Mouse (Mus musculus) kidney, postnatal 14 days (tissue): ENCODE results near the gene Sh3pxd2a.
A peak's percentile ranks its signal among the peaks of the same experiment; 100 is the strongest.

Experiments
- DNase-seq: peaks from one replicate; pipeline ENCODE4 v3.0.0; 2022; ENCODE audit warnings: mixed read lengths

Sh3pxd2a gene

DNA sequence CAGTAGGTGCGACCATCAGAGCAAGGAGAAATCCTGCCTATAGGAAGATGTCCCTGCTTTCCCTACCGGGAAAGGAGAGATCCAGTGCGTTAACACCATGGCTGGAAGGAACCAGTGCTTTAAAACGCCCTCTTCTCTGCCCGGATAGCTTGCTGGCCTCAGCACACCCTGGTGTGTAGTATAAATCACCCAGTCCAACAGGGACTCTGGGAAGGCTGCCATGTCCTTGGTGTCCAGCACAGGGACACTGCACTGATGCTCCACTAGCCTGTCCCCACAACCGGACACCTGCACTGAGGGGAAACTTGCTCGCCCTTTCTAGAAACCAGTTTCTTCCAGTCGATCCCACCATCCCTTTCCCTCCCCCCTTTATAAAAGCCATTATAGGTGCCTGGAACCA lies 28.0 kb downstream of the Sh3pxd2a start:
- DNase-seq, result no peak

DNA sequence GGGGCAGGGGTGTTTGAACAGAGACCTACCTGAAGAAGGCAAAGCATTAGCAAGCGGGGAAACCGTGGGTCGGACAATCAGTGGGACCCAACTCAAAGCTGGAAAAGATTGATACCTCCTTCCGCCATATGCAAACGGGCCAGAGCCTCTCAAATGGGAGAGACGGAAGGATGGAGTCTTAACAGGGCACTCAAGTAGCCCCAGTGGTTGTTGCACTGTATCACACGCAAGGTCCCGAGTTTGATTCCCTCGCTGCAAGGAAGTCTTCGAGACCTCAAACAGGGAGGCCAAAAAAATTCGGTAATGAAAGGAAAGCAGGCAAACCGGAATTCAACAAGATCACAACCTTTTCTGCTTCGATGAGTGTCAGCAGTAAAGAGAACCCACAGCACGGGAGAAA lies 29.5 kb downstream of the Sh3pxd2a start:
- DNase-seq, result no peak

DNA sequence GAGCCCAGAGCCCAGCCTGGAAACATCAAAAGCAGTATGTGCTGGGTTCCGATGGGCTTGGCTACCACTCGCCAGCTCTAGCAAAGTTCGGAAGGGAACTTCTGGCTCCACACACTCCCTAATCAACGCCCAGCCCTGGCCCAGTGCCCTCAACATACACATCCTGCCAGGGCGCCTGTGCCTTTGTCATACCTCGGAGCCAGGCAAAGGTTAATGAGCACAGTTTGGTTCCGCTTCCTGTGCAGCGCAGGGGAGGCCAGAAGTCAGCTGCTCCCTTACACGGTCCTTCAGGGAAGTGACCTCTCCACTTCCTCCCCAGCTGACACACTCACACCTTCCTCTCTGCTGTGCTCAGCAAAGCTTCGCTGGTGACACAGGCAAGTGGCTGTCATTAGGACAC lies 31.9 kb downstream of the Sh3pxd2a start:
- DNase-seq, result peak; percentile 75

DNA sequence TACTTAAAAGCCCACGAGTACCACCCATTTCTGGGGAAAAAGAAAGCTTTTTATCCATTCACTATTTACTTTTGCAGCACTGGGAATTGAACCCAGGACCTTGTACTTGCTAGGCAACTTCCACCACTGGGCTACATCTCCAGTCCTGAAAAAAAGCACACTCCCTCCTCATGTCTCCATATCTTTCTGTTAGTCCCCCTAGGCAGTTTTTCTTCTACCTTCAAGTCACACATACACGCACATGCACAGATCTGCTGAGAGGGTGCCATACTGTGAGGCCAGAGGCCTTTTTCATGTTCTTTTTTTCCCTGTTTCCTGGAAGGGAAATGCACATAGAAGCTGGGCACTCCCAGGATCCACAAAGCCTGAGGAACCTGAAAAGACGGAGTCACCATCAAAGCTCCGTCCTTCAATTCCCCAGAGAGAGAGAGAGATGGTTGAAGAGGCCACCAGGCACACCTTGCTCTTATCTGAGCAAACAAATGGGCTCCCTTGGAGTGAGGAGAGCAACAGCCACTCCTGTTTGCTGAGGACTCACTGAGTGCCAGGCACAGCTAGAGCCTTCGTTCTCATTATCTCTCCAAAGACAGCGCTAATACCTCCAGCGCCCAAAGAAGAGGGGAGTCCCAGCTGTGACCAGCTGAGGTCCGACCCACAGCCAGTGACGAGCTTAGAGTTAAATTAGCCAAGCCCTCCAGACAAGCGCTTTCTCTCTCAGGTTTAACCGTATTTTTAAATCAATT lies 32.8 kb downstream of the Sh3pxd2a start:
- DNase-seq, result no peak

DNA sequence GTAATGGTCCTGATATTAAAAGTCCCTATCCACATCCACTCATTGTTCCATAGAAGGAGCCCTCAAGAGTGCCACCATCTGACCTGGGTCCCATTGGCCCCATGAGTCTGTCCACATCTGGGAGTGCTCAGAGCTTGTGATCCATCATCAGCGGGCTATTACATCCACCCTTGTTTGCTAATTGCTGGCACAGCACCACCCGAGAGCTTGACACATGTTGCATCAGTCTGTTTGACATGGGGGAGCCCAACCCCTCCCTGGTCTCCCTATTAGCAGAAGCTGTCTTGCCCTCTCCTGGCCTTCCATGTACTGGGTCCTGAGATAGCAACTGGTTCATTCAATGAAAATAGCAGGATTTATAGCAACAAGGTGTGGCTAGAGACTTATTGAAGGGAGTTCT lies 34.0 kb downstream of the Sh3pxd2a start:
- no peak for DNase-seq

DNA sequence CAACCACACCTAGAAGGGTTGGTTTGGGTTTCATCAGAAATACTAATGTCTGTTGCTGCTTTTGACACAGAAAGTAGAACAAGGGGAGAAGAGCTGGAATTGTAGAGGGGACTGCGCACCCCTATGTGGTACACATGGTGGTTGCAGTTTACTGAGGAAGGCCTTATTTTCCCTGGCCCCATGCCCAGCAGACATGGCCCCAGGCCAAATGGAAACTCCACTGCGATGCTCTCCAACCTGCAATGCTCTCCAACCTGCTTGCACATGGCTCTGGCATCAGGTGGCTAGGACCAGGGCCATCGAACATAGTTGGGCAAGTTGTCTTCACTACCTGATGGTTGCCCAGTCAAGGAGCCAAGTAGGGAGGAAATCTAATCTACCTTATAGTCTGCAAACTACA lies 35.0 kb downstream of the Sh3pxd2a start:
- peak; percentile 60 for DNase-seq

DNA sequence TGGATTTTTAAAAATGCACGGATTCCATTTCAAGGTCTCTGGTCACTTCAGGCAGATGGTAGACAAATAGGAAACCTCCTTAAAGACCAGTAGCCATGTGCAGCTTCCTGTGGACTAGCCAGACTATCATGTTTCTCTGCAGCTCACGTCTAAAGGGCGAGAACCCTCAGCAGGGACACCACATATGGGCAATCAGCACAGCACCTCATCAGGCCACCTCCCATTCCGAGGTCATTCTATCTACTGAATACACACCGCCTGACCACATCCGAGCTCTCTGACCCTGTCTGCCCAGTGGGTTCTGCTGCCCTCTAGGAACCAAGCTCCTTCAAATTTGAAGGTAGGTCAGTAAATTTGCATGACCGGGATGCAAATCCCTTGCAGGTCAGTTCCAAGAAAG lies 35.4 kb downstream of the Sh3pxd2a start:
- no peak for DNase-seq

DNA sequence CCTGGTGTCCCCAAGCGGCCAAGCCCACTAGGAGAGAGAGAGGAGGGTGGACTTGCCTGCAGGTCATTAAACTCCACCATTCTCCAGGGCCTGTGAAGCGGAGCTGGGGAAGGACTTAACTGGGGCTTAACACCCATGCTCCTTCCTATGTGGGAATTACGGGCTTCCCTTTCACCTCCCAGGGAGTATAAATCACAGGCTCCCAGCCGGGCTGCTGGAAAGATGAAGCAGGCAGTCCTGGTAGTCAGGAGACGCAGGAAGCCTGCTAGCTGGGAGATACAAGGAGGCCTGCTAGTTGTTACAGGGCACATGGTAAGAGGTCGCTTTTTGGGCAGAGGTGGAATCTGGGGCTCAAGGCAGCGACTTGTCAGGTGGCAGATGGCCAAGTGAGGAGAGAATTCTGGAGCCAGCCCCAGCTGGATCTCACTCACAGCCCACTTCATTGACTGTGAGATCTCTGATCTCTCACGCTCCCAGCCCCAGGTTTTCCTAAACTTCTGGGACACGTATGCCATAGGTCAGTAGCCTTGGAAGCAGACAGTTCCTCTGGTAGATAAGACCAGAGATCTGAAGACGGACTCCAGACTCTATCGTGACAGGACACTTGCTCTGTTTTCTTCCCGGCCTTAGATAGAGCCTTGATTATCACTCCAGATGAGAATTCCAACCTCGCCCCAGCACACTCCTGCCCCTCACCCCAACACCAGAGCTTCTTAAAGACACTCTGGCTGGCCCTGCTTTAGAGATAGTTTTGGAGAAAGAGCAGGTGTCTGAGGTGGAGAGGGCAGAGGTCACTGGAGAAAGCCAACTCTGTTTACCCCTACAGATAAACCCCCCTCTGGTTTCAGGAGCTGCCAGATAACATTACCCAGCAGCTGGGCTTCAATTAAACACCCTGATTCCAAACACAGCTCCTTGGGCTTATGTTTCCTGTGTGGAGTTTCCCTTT lies 36.1 kb downstream of the Sh3pxd2a start:
- no peak for DNase-seq

DNA sequence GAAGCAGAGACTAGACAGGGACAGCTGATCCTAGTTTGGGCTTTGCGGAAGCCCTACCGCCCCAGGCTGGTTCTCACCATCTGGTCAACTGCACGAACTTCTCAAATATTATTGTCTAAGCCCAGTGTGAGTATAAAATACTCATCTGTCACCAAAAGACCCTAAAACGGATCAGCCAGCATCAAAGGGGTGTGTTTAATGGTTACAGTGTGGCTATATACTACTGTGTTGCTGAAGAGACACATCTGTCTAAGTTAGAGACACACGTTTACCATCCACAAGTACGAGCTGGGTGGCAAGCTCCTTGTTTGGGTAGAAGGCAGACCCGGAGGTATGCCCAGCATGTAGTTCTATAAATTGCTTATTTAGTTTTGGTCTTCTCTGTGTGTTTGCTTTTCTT lies 40.6 kb downstream of the Sh3pxd2a start:
- DNase-seq, result no peak

DNA sequence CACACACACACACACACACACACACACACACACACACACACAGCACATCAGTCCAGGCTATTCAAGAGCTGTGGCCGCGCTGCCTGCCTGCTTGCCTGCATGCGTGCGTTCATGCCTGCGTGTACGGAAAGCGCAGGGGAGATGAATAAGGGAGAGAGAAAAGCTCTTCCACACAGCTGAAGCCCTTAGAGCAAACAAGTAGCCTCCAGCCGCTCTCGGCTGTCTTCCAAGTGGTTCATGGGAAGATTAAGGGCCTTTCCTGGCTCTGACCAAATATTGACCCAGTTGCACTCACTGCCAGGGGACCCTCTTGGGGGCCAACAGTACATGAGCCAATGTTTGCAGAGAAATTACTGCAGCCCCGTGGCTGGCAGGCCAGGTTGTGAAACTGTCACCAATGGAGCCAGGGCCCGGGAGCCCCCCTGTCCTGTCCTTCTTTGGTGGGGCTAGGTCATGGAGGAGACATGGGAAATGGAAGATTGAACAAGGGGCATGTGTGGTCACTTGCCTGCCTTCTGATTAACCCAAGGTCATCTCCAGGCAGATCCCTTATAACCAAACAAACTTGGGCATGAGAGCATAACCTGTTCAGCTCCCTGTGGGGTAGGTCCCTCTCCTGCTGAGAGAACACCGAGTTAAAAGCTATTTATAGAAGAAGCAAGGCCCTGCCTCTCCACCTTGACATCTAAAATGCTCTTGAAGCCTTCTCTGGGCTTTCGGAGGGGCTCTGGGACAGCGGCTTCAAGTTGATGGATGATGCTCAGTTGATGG lies 42.9 kb downstream of the Sh3pxd2a start:
- DNase-seq, result no peak

DNA sequence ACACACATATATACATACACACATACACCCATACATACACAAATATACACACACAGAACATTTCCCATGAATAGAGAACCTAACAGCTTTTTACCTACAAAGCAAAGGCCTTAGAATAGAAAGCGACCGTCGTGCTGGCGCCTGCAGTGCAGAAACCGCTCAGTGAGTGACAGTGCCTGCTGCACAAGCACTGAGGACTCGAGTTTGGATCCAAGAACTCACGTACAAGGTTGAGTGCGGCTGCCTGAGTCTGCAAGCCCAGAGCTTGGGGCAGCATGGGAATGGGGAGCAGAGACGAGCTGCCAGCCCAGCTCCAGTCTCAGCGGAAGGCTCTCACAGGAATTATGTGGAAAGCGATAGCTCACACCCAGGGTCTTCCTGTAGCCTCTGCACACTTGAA lies 43.7 kb downstream of the Sh3pxd2a start:
- DNase-seq, result no peak

DNA sequence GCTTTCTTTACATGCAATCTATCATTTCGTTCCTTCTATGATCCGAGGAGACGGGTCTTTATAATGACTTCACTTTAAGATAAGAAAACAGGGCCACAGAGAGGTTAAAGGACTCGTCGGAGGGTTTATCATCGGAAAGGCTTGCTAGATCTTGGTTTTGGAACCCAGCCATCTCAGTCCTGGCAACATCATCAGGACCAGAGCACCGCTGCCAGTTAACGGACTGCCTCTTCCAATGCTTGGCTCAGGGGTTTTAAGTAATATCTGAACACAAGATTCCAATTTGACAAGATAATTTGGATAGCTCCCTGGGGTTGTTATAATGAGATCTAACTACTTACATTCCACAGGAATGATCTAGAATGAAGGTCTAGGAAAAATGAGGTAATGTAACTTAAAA lies 45.0 kb downstream of the Sh3pxd2a start:
- no peak for DNase-seq

DNA sequence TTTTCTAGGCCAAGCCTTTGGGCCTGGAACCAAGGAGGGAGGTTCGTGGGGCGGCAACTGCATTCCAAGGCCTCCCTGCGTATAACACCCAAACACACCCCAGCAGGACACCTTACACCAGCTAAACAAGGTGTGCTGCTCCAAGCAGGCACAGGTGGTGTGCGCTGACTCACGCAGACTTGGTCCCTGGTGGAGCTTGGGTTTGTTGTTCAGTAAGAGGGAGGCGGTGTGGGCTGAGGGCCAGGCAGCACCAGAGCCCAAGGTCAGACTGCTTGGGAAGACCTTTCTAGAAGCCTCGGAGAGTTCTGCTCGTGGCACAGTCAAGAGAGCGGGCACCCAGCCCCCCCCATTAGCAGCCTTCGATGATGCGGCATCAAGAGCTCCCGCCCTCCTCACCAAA lies 48.0 kb downstream of the Sh3pxd2a start:
- DNase-seq, result no peak

DNA sequence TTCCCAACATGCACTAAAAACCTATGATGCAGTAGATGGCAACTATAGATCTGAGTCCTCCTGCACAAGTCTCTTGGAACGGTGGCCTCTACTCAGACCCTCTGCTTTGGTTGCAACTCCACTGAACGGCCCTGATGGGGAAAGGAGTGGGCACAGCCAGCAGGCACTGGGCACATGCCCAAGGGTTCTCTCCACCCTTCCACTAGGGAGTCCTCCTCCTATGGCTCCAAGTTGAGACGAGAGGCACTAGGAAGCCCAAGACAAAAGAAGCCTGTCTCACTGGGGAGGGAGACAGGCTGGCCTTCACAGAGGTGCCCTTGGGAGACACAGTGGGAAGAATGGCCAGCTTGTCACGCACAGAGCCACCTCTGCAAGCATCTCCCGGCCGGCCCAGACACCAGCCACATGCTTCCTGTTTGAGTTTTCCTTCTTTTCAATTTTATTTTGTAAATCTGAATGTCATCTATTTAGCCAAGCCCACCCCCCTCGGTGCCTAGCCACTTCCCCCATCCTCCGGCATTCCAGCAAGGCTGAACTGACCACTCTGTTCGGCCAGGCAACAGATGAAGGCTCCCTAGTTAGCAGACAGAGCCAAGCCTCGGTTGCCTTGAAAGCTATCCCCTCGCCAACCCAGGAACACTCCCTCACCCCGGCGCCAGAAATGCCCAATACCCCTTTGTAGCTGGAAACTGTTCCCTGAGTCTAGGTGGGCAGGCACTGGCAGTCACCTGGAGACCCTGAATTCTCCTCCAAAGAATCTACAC lies 49.9 kb downstream of the Sh3pxd2a start:
- DNase-seq, result no peak

DNA sequence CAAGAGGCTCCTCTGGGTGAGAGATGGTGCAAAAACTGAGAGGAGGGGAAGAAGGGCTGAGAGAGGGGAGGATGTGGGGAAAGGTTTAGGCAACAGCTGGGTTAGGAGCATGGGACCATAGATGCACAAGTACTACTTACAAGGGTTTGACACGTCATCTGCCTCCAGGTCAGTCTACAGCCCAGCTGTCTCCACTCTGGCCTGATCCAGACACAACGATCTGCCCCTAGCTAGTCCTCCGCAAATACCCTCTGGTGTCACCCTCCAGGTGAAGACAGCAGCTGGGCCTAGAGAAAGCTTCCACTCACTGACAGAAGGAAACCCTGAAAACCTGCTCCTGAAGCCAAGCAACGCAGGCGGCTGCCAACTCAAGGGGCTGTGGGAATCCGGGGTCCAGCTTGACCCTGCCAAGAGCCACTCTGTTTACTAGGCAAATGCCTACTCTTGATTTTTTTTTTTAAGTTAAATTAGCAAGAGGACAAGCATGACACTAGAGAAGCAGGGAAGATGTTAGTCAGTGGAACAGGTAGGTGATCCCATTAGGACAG lies 50.7 kb downstream of the Sh3pxd2a start:
- DNase-seq, result no peak

DNA sequence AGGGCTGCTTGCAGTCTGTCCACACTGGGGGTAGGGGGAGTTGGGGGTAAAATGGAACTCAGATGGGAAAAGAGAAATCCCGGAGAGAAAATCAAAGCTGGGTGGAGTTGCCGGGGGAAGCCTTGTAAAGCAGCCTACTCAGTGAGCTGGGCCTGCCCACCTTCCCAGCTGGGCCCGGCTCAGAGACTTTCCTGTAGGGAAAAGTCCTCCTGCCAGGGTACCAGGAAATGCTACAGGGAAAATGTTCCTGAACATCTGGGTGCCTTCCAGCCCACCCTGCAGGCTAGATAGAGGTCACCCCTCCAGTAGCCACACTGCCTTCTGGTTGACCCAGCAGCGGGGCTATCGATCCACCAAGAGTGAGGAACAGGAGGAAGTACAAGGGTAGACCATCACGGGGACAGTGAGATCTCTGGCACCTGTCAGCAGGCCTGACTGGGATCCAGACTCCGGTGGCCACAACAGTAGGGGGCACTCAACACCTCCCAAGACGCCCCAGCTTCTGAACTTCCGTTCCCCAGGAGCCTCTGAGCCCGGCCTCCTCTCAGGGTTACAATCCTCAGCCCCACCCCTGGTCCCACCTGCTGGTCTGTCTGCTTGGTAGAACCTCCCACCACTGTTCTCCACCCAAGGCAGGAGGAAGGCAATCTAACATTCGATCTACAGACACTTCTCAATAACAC lies 51.5 kb downstream of the Sh3pxd2a start:
- no peak for DNase-seq

DNA sequence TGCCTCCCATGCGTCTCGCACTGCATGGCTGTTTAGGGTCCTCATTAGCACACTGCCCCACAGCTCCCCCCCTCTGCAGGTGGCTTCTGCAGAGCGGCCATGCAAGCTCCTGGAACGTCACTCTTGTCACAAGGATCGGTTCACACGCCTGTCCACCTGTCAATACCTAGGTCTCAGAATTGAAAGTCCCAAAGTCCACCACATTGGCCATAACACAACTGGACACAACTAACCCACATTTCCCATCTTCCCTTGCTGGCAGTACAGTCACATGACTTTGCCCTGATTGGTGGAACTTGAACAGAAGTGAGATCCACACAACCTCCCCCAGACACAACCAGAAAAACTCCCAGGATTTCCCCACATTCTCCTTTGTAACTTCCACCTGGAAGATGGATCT lies 53.9 kb downstream of the Sh3pxd2a start:
- no peak for DNase-seq

DNA sequence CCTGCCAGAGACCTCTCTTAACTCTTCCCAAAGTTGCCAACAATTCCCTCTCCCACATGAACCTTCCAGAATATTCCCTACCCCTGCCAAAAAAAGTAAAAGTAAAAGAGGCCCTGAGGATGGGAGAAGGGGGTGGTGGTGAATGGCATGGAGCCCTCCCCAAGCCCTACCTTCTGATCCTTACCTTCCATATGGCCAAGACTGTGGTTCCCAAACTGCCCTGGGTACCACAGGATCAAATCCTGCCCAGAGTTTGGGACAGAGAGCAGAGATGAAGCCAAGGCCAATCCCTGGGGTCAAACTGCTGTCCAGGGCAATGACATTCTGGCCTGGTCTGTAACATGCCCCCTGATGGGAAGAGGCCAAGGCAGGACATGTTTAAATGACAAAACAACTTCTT lies 55.1 kb downstream of the Sh3pxd2a start:
- DNase-seq, result no peak

DNA sequence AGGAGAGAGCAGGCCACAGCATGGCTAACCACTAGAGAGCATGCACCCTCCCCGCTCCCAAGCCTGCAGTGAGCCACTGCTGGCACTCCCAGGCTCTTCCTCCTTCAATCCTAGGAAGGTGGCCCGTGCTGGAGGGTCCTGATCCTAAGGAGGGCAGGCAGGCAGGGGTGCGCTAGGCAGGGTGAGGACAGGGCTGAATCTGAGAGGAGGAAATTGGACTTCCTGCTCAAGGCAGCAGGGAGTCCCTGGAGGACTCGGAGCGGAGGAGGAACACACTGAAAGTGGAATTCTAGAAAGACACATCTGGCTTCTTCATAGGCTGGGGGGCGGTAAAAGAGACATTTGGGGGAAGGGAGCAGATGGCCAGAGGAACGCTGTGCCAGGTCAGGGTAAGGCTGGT lies 55.5 kb downstream of the Sh3pxd2a start:
- DNase-seq, result no peak

DNA sequence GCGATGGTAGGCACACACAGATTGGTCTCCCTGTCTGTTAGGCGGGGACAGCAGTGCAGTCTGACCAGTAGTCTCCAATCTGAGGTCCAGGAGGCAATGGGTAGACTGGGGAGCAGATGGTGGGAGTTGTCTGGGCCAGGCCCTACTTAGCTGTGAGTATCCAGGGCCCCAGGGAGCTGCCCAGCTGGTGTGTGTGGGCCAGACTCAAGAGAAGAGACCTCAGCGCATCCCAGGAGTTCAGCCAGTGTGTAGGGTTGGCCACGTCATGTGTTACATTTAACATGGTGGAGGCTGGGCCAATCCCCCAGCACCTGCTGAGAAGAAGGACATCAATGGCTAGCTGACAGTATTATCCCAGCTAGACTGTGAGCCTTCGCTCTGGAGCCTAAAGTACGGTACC lies 56.9 kb downstream of the Sh3pxd2a start:
- DNase-seq, result no peak

DNA sequence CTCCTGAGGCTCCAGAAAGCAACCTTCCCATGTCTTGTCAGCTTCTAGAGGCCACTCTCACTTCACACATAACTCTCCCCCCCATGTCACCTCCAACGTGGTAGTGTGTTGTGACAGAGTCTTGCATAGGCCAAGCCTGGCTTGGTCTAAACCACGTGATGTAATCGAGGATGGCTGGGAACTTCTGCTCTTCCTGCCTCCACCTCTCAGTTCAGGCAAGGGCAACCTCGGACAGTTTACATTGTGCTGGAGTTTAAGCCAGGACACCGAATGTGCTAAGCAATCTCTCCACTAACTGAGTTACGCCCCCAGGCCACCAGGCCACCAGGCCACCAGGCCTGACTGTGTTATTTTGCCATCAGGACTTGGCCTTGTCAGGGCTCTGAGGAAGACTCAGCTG lies 57.7 kb downstream of the Sh3pxd2a start:
- no peak for DNase-seq

DNA sequence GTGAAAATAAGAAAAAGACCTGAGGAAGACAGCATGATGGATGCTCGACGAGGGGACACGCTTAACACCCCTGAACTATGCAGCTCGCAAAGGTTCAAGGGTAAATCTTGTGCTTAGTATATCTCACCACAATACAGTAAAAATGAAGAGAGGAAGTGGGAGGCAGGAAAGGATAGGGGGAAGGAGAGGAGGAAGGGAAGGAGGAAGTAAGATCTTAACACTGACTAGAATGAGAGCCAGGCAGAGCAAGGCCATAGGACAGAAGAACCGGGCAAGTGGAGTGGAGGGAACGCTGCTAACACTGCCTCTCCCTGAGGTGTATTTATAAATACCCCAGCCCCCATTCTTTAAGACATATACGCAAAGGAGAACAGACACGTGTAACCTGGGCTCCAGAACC lies 58.7 kb downstream of the Sh3pxd2a start:
- DNase-seq, result no peak
